Mouse (Mus musculus): ENCODE data around the gene Trim44. TPM values are rescaled to one million over a fixed set of nuclear protein-coding genes. Genes with fewer than 3 reads are reported as not detected.
A peak's percentile ranks its signal among the peaks of the same experiment; 100 is the strongest.

The Trim44 gene
- 58.7 and 71.7 TPM in 2 replicates for polyA plus RNA-seq (2014; fragmentation: Nextera tagmentation; extraction: Ambion mirVana)

DNA sequence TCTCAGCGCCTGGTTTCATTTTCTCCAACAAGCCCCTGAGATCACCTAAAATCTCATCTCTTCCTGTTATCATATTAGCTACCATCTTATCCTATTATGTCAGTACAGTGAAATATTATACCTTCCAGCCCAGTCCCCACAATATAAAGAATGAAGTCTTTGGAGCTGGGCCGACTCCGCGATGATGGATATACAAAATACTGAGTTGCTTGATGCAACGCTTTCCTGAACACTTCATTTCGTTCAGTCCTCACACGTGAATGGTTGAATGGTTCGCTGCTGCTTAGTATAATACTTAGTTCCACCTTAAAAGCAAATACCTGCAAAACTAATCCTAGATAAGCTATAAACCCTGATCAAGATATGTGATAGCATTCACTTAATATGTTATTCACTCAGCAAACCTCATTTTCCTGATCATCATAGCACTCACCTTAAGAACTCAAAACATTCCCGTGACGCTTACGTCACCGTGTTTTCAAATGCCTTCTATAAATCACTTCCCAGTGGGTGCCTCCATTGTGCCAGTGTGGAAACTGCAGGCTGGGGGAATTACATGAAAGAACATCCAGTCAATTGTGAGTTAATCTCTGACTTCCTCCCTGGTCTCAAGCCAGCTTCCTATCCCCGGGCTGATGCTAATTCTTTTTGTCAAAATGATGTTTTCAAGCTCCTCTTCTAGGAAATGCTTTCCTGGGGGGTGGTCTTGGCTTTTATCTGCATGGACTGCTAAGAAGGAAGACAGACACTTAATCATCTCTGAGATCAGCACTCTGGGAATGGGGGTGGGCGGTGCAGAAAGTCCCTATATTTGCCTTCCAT, at the start of gene Trim44:
Trim44 (minus strand) TSS at position 466 of the 822 bp plus-strand sequence.
- H3K4me2 ChIP-seq (ENCODE audit: low read length) = peak within 1 kb of the TSS; percentile 33
- peaks cover 11% of the 10 kb centered on the region for H3K4me1 ChIP-seq (ENCODE audit: control insufficient read depth, insufficient read depth, low read length)
- DNase-seq = peak; percentile 70
- H3K9ac ChIP-seq (replicated peaks; ENCODE audit: low read length) = no peak within 1 kb of the TSS
- no peaks in the 10 kb centered on the region for H3K9me3 ChIP-seq (ENCODE audit: control insufficient read depth, low read length)
- H3K27me3 ChIP-seq (ENCODE audit: control insufficient read depth, insufficient read depth, low read length) = no peaks in the 10 kb centered on the region
- no peak within 1 kb of the TSS for H3K4me3 ChIP-seq (replicated peaks; ENCODE audit: low read depth, low read length)
- 30% methylated on average over 14 of the region's 14 CpGs for WGBS
- peak; percentile 53; the same call in 1 of the 2 replicates for ATAC-seq (ENCODE audit: low FRiP score, low TSS enrichment)
- H3K27ac ChIP-seq (replicated peaks; ENCODE audit: low read depth, low read length) = no peak within 1 kb of the TSS
- no peaks in the 10 kb centered on the region for H3K36me3 ChIP-seq (ENCODE audit: control insufficient read depth, insufficient read depth, low read length)

DNA sequence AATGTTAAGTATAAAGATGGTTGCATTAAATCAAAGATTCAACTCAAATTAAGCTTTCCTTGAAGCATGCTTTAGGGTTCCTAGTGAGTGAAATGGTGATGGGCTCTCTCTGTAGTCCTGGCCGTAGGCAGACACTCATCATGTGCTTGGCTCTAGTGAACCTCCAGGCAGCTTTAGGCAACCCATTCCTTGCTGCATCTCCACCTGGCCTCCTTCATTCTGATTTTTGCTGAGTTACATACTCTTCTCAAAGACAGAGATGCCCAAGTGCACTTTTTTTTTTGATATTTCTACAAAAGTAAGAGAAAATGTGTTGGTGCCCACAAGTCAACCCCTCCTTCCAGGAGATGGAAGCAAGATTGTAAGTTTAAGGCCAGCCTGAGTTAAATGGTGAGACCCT, 47.5 kb upstream of the Trim44 start:
- H3K27ac ChIP-seq (replicated peaks; ENCODE audit: low read depth, low read length) = no peak overlapping the region
- no peak overlapping the region for H3K4me3 ChIP-seq (replicated peaks; ENCODE audit: low read depth, low read length)
- ATAC-seq (ENCODE audit: low FRiP score, low TSS enrichment) (no peak), DNase-seq (no peak)
- 92% methylated on average over 1 of the region's 1 CpGs for WGBS
- no peak overlapping the region for H3K9ac ChIP-seq (replicated peaks; ENCODE audit: low read length)
- no peaks in the 10 kb centered on the region for H3K9me3 ChIP-seq (ENCODE audit: control insufficient read depth, low read length)
- no peaks in the 10 kb centered on the region for H3K4me1 ChIP-seq (ENCODE audit: control insufficient read depth, insufficient read depth, low read length)
- H3K27me3 ChIP-seq (ENCODE audit: control insufficient read depth, insufficient read depth, low read length) = no peaks in the 10 kb centered on the region
- no peak overlapping the region for H3K4me2 ChIP-seq (ENCODE audit: low read length)
- no peaks in the 10 kb centered on the region for H3K36me3 ChIP-seq (ENCODE audit: control insufficient read depth, insufficient read depth, low read length)

DNA sequence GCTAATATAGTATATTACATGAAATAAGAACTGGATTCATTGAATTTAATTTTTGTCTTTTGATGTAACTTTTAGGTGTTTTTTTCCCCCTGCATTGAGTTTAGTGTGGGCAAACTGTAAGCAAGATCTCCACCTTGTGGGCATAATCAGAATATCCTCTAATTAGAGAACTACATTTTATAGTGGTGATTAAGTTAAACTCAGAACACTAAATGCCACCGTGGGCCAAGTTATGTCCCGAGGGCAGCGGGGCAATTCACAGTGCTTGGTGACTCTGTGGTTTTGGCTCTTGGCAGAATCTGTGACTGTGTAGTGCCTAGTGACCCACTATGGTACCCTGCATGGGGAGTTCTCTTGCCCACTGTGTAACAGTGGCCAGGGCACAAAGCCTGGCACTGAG, 45.8 kb upstream of the Trim44 start:
- Histone ChIP-seq H3K9me3 (ENCODE audit: control insufficient read depth, low read length) (no peaks in the 10 kb centered on the region), H3K27ac (replicated peaks; ENCODE audit: low read depth, low read length) (no peak overlapping the region), H3K27me3 (ENCODE audit: control insufficient read depth, insufficient read depth, low read length) (no peaks in the 10 kb centered on the region), H3K4me2 (ENCODE audit: low read length) (no peak overlapping the region), H3K9ac (replicated peaks; ENCODE audit: low read length) (no peak overlapping the region), H3K4me1 (ENCODE audit: control insufficient read depth, insufficient read depth, low read length) (peaks cover 4% of the 10 kb centered on the region), H3K36me3 (ENCODE audit: control insufficient read depth, insufficient read depth, low read length) (no peaks in the 10 kb centered on the region), H3K4me3 (replicated peaks; ENCODE audit: low read depth, low read length) (no peak overlapping the region)
- DNase-seq (peak; percentile 81), ATAC-seq (ENCODE audit: low FRiP score, low TSS enrichment) (no peak)
- WGBS = 34% methylated on average over 3 of the region's 3 CpGs

DNA sequence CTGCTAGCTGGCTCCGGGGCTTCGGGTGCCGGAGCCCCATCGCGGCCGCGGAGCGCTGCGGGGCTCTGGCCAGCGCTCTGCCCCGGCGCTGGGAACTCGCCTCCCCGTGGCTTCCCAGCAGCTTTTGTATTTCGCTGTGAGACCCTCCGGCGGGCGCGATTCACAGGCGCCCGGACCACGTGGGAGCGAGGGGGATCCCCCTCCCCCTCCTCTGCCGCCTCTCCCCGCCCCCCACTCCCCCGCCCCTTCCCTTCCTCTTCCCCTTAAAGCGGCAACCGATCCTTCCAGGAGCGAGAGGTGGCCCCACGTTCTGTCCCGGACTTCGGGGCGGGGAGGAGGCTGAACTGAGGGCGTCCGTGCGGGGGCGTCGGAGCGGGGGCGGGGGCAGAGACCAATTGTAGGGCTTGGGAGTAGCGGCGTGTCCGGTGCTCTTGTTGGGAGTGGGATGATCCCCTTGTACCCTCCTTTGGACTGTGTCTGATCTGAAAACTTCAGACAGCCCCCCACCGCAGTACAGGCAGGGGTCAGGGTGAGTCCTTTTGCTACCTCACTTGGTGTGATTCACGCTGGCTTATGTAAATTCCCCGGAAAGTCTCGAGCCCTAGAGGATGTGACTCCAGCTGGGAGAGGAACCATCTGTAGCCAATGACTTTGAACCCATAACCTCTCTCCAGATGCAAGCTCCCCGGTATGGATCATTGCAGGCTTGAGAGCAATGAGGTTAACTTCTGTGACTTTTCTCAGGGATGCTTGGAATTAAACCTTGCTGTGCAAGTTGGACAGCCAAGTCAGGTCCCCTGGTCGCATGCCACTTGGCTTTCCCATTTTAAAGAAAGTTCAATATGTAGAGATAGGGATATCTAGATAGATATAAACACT, 44.3 kb upstream of the Trim44 start, which contains the start of gene Fjx1:
Fjx1 (minus strand) TSS at position 829 of the 879 bp plus-strand sequence.
- peak; percentile 96 for DNase-seq
- no peaks in the 10 kb centered on the region for H3K36me3 ChIP-seq (ENCODE audit: control insufficient read depth, insufficient read depth, low read length)
- no peaks in the 10 kb centered on the region for H3K9me3 ChIP-seq (ENCODE audit: control insufficient read depth, low read length)
- ATAC-seq (ENCODE audit: low FRiP score, low TSS enrichment) = peak; percentile 85
- under 1% methylated on average over 47 of the region's 49 CpGs for WGBS
- peaks cover 12% of the 10 kb centered on the region for H3K4me1 ChIP-seq (ENCODE audit: control insufficient read depth, insufficient read depth, low read length)
- H3K4me3 ChIP-seq (replicated peaks; ENCODE audit: low read depth, low read length) = peak within 1 kb of the TSS; percentile 88
- H3K9ac ChIP-seq (replicated peaks; ENCODE audit: low read length) = peak within 1 kb of the TSS; percentile 97
- peak within 1 kb of the TSS; percentile 95 for H3K27ac ChIP-seq (replicated peaks; ENCODE audit: low read depth, low read length)
- no peaks in the 10 kb centered on the region for H3K27me3 ChIP-seq (ENCODE audit: control insufficient read depth, insufficient read depth, low read length)
- peak within 1 kb of the TSS; percentile 82 for H3K4me2 ChIP-seq (ENCODE audit: low read length)

DNA sequence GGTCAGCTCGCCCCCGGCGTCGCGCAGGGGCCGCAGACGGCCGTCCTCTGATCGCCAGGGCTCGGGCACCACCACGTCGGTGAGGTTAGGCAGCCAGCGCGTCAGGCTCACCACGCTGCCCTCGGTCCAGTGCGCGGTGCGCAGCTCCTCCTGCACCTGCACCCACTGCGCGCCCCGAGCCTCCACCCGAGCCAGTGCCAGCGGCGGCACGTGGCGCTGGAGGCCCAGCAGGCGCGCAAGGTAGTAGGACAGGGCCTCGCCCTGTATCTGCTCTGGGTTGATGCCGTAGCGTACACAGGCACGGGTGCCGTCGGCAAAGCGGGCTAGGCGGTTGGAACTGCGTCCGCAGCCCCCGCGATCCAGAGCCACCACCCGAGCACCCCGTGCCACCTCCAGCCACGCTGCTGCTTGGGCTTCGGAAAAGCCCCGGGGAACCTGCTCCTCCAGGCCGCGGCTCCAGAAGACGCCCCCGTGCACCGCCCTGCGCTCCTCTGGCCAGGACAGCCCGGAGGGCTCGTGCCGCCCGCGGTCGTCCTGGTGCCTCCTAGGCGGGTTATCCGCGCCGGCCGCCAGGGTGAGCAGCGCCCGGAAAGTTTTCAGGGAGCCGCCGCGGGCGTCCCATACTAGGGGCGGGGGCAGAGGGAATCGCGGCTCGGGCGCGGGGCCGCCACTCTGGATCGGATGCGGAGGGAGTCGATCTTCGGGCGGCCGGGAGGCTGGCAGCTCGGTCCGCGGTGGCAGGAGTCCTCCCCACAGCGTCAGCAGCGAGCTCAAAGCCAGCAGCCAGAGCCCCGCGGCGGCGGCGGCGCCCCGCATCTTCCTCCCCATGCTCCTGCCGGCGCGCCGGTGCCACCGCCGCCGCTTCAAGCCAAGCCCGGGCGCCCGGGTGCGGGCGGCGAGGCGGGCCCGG, 43.4 kb upstream of the Trim44 start:
- no peaks in the 10 kb centered on the region for H3K9me3 ChIP-seq (ENCODE audit: control insufficient read depth, low read length)
- under 1% methylated on average over 109 of the region's 109 CpGs for WGBS
- no peaks in the 10 kb centered on the region for H3K36me3 ChIP-seq (ENCODE audit: control insufficient read depth, insufficient read depth, low read length)
- DNase-seq (peak; percentile 72), ATAC-seq (ENCODE audit: low FRiP score, low TSS enrichment) (peak; percentile 52)
- peak overlapping the region; percentile 95 for H3K27ac ChIP-seq (replicated peaks; ENCODE audit: low read depth, low read length)
- no peaks in the 10 kb centered on the region for H3K27me3 ChIP-seq (ENCODE audit: control insufficient read depth, insufficient read depth, low read length)
- peak overlapping the region; percentile 97 for H3K9ac ChIP-seq (replicated peaks; ENCODE audit: low read length)
- peak overlapping the region; percentile 88 for H3K4me3 ChIP-seq (replicated peaks; ENCODE audit: low read depth, low read length)
- H3K4me2 ChIP-seq (ENCODE audit: low read length) = peak overlapping the region; percentile 82
- peaks cover 12% of the 10 kb centered on the region for H3K4me1 ChIP-seq (ENCODE audit: control insufficient read depth, insufficient read depth, low read length)

DNA sequence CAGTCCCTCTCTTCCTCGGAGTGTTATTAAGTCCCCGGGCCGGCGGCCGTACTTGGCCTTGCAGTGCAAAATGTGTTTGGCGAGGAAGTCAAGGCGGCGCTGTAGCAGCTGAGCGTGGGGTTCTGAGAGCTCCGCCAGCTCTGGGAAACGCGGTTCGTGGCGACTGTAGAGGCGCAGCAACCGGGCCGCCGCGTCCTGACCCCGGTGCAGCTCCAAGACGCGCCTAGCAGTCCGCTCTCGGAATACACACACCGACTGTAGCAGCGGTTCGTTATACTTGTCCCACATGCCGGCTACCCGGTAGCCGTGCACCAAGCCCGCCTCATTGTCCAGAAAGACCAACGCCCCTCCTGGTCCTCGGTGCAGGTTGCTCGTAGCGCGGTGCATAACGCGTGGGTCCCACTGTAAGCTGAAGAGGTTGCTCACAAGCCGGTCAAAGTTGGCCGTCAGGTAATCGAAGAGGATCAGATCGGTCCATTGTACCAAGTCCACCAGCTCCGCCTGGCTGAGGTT, 42.7 kb upstream of the Trim44 start:
- Histone ChIP-seq H3K4me1 (ENCODE audit: control insufficient read depth, insufficient read depth, low read length) (peaks cover 12% of the 10 kb centered on the region), H3K9ac (replicated peaks; ENCODE audit: low read length) (peak overlapping the region; percentile 97), H3K27ac (replicated peaks; ENCODE audit: low read depth, low read length) (peak overlapping the region; percentile 95), H3K9me3 (ENCODE audit: control insufficient read depth, low read length) (no peaks in the 10 kb centered on the region), H3K36me3 (ENCODE audit: control insufficient read depth, insufficient read depth, low read length) (no peaks in the 10 kb centered on the region), H3K4me3 (replicated peaks; ENCODE audit: low read depth, low read length) (peak overlapping the region; percentile 88), H3K4me2 (ENCODE audit: low read length) (peak overlapping the region; percentile 82), H3K27me3 (ENCODE audit: control insufficient read depth, insufficient read depth, low read length) (no peaks in the 10 kb centered on the region)
- under 1% methylated on average over 43 of the region's 43 CpGs for WGBS
- peak; percentile 86 for DNase-seq
- ATAC-seq (ENCODE audit: low FRiP score, low TSS enrichment) = peak; percentile 34; the same call in 1 of the 2 replicates

DNA sequence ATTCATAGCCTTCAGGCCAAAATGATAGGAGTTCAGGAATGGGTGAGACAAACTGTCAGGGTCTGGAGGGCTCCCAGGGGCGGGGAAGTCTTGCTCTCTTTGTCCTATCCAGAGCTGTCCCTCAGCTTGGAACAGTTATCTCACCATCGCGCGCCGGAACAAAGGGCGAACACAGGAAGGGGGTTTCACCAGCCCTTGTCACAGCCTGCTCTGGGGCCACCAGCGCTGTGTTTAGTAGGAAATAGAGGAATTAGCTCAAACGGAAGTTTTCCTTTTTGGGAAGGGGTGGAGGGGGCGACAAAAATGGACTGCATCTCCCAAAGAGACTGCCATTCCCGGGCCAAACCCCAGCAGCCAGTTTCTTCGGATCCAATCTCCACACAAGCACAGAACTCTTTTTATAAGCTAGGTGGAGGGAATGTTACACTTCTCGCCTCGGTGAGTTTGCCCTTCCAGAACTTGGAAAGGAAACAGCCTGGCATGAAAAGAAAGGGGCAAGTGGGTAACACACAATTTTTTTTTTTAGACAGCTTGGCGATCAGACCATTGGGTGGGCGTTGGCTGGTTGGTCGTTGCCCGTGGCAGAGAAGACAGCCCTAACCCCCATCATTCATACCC, 42.1 kb upstream of the Trim44 start:
- H3K4me3 ChIP-seq (replicated peaks; ENCODE audit: low read depth, low read length) = peak overlapping the region; percentile 88
- H3K9ac ChIP-seq (replicated peaks; ENCODE audit: low read length) = peak overlapping the region; percentile 97
- no peaks in the 10 kb centered on the region for H3K27me3 ChIP-seq (ENCODE audit: control insufficient read depth, insufficient read depth, low read length)
- 2% methylated on average over 17 of the region's 17 CpGs for WGBS
- H3K4me2 ChIP-seq (ENCODE audit: low read length) = peak overlapping the region; percentile 82
- H3K36me3 ChIP-seq (ENCODE audit: control insufficient read depth, insufficient read depth, low read length) = no peaks in the 10 kb centered on the region
- H3K27ac ChIP-seq (replicated peaks; ENCODE audit: low read depth, low read length) = peak overlapping the region; percentile 95
- ATAC-seq (ENCODE audit: low FRiP score, low TSS enrichment) = peak; percentile 28; the same call in 1 of the 2 replicates
- peak; percentile 82 for DNase-seq
- no peaks in the 10 kb centered on the region for H3K9me3 ChIP-seq (ENCODE audit: control insufficient read depth, low read length)
- H3K4me1 ChIP-seq (ENCODE audit: control insufficient read depth, insufficient read depth, low read length) = peaks cover 12% of the 10 kb centered on the region

Data from midbrain, embryonic 14.5 days (tissue).